Mouse (Mus musculus) heart, adult 2 months (tissue): ENCODE data around the gene Senp8. TPM values are rescaled to one million over a fixed set of nuclear protein-coding genes. Genes with fewer than 3 reads are reported as not detected.
"Not testable (repeated sequence)": the region's sequence is repeated elsewhere in the genome, so short reads cannot be mapped to it uniquely, and the experiment has no call there.

Experiments used
- DNase-seq, 2 experiments: peaks; one replicate each; pipeline ENCODE4 v3.0.0; 2021
- H3K27ac ChIP-seq: fragments of 200-600 bp; 2 replicates; pipeline ENCODE4 v1.8.1; 2022
- H3K27me3 ChIP-seq: fragments of 200-500 bp; 2 replicates; pipeline ENCODE4 v1.6.1; 2012; ENCODE audit warnings: mild to moderate bottlenecking, low read length, inconsistent platforms, mixed read lengths; ENCODE audit not compliant: control insufficient read depth, insufficient read depth
- H3K36me3 ChIP-seq: fragments of 200-500 bp; 2 replicates; pipeline ENCODE4 v1.6.1; 2012; ENCODE audit warnings: low read length, inconsistent platforms; ENCODE audit not compliant: control insufficient read depth, insufficient read depth
- H3K4me1 ChIP-seq: fragments of 200-500 bp; 2 replicates; pipeline ENCODE4 v1.6.1; 2011; ENCODE audit warnings: low read length; ENCODE audit not compliant: control insufficient read depth, insufficient read depth
- H3K4me3 ChIP-seq: fragments of 200-600 bp; 2 replicates; pipeline ENCODE4 v1.8.1; 2022
- H3K79me2 ChIP-seq: fragments of 200-500 bp; replicated peaks from 2 replicates; pipeline ENCODE4 v1.6.1; 2012; ENCODE audit warnings: mild to moderate bottlenecking, inconsistent platforms, low read length, moderate library complexity, mixed read lengths; ENCODE audit not compliant: control insufficient read depth, insufficient read depth
- H3K9ac ChIP-seq: fragments of 200-500 bp; 2 replicates; pipeline ENCODE4 v1.6.1; 2012; ENCODE audit warnings: low read depth, mild to moderate bottlenecking, control low read depth, inconsistent platforms, low read length, mixed read lengths
- CTCF ChIP-seq: fragments of 200-600 bp; IDR thresholded peaks from 2 replicates; pipeline ENCODE4 v1.8.1; 2022; ENCODE audit warnings: antibody characterized with exemption, mild to moderate bottlenecking, moderate library complexity
- EP300 ChIP-seq: fragments of 200-500 bp; IDR thresholded peaks from 2 replicates; pipeline ENCODE4 v1.6.1; 2011; ENCODE audit warnings: low read depth, low read length, control low read depth; ENCODE audit not compliant: insufficient read depth
- POLR2A ChIP-seq: fragments of 200-500 bp; IDR thresholded peaks from 2 replicates; pipeline ENCODE4 v1.6.1; 2011; ENCODE audit warnings: mild to moderate bottlenecking, low read depth, low read length, control low read depth; ENCODE audit not compliant: insufficient read depth
- WGBS: fragments of 180-500 bp; shearing (Covaris S2); methylation state at CpG from one replicate; pipeline ENCODE4 v1.1.7; 2018; 5-methylcytosine and 5-hydroxymethylcytosine counted together
- intact Hi-C: fragments of 180-260 bp; cut with DNase I; formaldehyde crosslinking; loops from one replicate; pipeline ENCODE4 v1.15.1; 2025
- long read RNA-seq: library from polyadenylated mRNA; stranded (forward); transcript quantifications from one replicate; pipeline ENCODE4 v2.0.0, GENCODE M21; 2021
- polyA plus RNA-seq: library from polyadenylated mRNA; depleted of rRNA; stranded (reverse); fragments of >200 nt; gene quantifications from 2 replicates; pipeline ENCODE4 v1.2.3, GENCODE M21; 2012; rRNA removed
- total RNA-seq, 2 experiments: library from RNA; stranded (reverse); gene quantifications; 2 replicates each; pipeline ENCODE4 v1.2.3; 2021

The Senp8 gene
- total RNA-seq (1 to 10 TPM; 8.1 to 8.3 TPM), polyA plus RNA-seq (4.2 and 9.9 TPM in 2 replicates)
- long read RNA-seq, partial matches to known transcripts = 0 of 3 reads
- long read RNA-seq, other reads (novel, unspliced or antisense) = 1 of 3 reads

GRCm38 (mm10) chr9:59750267-59751065, at the start of gene Senp8, which contains the start of gene Myo9a:
TSS of gene Senp8 (minus strand) at chr9:59750710.
TSS of gene Myo9a (plus strand) at chr9:59750896.
- Histone ChIP-seq H3K4me3 (peak within 1 kb of the TSS; percentile 79), H3K79me2 (no peaks in the 10 kb centered on the region), H3K9ac (peak within 1 kb of the TSS; percentile 85), H3K27ac (peak within 1 kb of the TSS; percentile 94), H3K27me3 (no peaks in the 10 kb centered on the region), H3K4me1 (peaks cover 1% of the 10 kb centered on the region), H3K36me3 (no peaks in the 10 kb centered on the region)
- peak; percentile 100 for DNase-seq
- WGBS = 1% methylated on average over 54 of the region's 59 CpGs
- TF ChIP-seq CTCF = peak; percentile 42
- TF ChIP-seq POLR2A = peak; percentile 88
- TF ChIP-seq EP300 = 0 out of 2 replicates have a peak, but pooled peaks have one; percentile 47
- intact Hi-C loops = loop anchor here (1.0 to 5.0 kb wide), 2 partner anchors 93 to 133 kb away; partner anchors contain the start of genes Parp6 and Pkm

- H3K9ac ChIP-seq, DNase-seq, H3K4me1 ChIP-seq, H3K79me2 ChIP-seq, H3K27me3 ChIP-seq, H3K36me3 ChIP-seq, H3K27ac ChIP-seq, intact Hi-C loops, H3K4me3 ChIP-seq: not testable (repeated sequence)
- 92% methylated on average over 12 of the region's 13 CpGs for WGBS
These were observed 16.5 kb upstream of the Senp8 start for GRCm38 (mm10) chr9:59766966-59767461.

- 30% methylated on average over 3 of the region's 3 CpGs for WGBS
- no peak for TF ChIP-seq POLR2A
- peak; percentile 62 for TF ChIP-seq CTCF
- H3K27ac ChIP-seq = no peak overlapping the region
- H3K9ac ChIP-seq = no peak overlapping the region
- no peak overlapping the region for H3K4me3 ChIP-seq
- no peaks in the 10 kb centered on the region for H3K4me1 ChIP-seq
- no peak for DNase-seq
- H3K36me3 ChIP-seq = no peaks in the 10 kb centered on the region; the same call in 1 of the 2 replicates
- intact Hi-C loops = loop anchor here (1.0 kb wide), 1 partner anchor 37 kb away; no protein-coding TSS in a partner anchor
- H3K79me2 ChIP-seq = no peaks in the 10 kb centered on the region
- H3K27me3 ChIP-seq = no peaks in the 10 kb centered on the region
These were observed 10.0 kb upstream of the Senp8 start for GRCm38 (mm10) chr9:59760515-59760914.

- intact Hi-C loops, H3K27ac ChIP-seq, H3K27me3 ChIP-seq, H3K4me3 ChIP-seq, H3K79me2 ChIP-seq, H3K4me1 ChIP-seq, H3K9ac ChIP-seq, DNase-seq, H3K36me3 ChIP-seq: not testable (repeated sequence)
- WGBS = 98% methylated on average over 3 of the region's 3 CpGs
These were observed 6.5 kb upstream of the Senp8 start for GRCm38 (mm10) chr9:59757016-59757415.

GRCm38 (mm10) chr9:59755199-59755598, 4.7 kb upstream of the Senp8 start:
- no peaks in the 10 kb centered on the region; the same call in 1 of the 2 replicates for H3K36me3 ChIP-seq
- H3K27me3 ChIP-seq = no peaks in the 10 kb centered on the region
- no peak overlapping the region for H3K9ac ChIP-seq
- peaks cover 1% of the 10 kb centered on the region for H3K4me1 ChIP-seq
- TF ChIP-seq EP300 (no peak), CTCF (no peak), POLR2A (no peak)
- intact Hi-C loops = no loop called here
- no peak for DNase-seq
- H3K4me3 ChIP-seq = no peak overlapping the region
- no peaks in the 10 kb centered on the region for H3K79me2 ChIP-seq
- H3K27ac ChIP-seq = no peak overlapping the region
- 66% methylated on average over 2 of the region's 2 CpGs for WGBS

GRCm38 (mm10) chr9:59751966-59752365, 1.5 kb upstream of the Senp8 start:
- 4% methylated on average over 2 of the region's 2 CpGs for WGBS
- Histone ChIP-seq H3K9ac (no peak overlapping the region), H3K79me2 (no peaks in the 10 kb centered on the region), H3K4me3 (peak overlapping the region; percentile 79), H3K27me3 (no peaks in the 10 kb centered on the region), H3K36me3 (no peaks in the 10 kb centered on the region), H3K27ac (peak overlapping the region; percentile 94), H3K4me1 (peaks cover 1% of the 10 kb centered on the region)
- intact Hi-C loops = loop anchor here (1.0 to 5.0 kb wide), 2 partner anchors 95 to 135 kb away; partner anchors contain the start of genes Parp6 and Pkm
- DNase-seq = no peak
- TF ChIP-seq POLR2A (no peak), CTCF (no peak), EP300 (no peak)
